Mouse (Mus musculus) adrenal gland, postnatal 10 days (tissue): ENCODE measurements around the gene Il16. TPM values are rescaled to one million over a fixed set of nuclear protein-coding genes. Genes with fewer than 3 reads are reported as not detected.

Source experiments
- DNase-seq: peaks from one replicate; pipeline ENCODE4 v3.0.0; 2021; ENCODE audit warnings: mixed read lengths
- total RNA-seq, 2 experiments: library from RNA; stranded (reverse); gene quantifications; 2 replicates each; pipeline ENCODE4 v1.2.3; 2021

The Il16 gene
- total RNA-seq, 2 experiments from 2014 or later: 8.3 to 10.1 TPM

DNA sequence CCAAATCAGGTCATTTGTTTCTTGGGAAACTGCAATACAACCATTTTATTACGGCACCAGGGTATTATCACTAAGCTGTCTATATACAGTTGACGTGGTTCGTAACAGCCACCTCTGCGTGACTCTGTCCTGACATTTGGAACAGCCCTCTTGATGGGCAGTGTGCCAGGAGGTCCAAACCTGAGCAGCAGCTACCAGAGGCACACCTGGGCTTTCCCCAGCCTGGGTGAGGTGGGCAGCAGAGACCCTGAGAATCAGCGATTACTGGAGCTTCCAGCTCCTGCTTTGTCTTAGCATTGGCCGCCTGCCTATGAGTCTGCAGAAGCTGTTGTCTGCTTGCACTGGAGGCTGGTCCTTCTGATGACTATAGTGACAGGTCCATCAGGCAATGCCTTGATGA lies 101.9 kb downstream of the Il16 start:
- no peak for DNase-seq

GRCm38 (mm10) chr7:83641163-83641562 lies 104.4 kb downstream of the Il16 start:
- DNase-seq: no peak

GRCm38 (mm10) chr7:83640581-83640980 lies 104.9 kb downstream of the Il16 start:
- no peak for DNase-seq

GRCm38 (mm10) chr7:83639084-83639483 lies 106.4 kb downstream of the Il16 start:
- no peak for DNase-seq

DNA sequence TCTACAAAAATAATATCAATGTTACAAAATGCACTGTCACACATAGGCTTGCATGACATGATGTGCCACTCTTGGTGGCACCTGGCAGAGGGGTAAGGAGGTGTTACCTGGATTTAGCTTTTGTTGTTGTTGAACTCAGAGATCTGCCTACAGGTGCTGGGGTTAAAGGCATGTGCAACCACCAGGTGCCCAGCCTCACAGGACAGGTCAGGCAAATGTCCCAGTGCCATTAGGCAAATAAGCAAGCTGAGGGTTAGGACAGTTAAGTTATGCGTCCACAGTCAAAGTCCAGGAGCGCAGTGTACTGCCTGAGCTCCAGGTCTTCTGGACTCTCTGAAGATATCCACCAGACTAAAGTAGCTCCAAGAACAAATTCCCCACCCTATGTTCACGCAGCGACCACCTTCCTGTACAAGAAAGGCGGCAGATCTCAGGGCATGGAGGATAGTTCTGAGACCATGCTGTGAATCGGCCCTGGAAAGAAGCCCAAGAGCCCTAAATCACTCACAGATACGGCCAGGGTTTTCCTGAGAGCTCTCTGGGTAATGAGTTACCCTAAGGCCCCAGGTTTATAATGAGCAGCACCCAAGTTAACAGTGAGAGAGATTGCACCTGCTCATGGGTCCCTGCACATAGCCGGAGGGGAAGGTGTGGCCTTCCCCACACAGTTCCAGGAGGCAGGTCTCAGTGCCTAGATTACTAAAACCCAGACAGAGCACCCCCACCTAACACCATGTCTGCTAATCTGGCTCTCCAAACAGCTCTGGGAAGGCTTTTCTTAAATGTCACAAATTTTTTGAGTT lies 107.5 kb downstream of the Il16 start:
- no peak for DNase-seq

- no peak for DNase-seq
Observed at GRCm38 (mm10) chr7:83636425-83636824, 109.1 kb downstream of the Il16 start.

DNA sequence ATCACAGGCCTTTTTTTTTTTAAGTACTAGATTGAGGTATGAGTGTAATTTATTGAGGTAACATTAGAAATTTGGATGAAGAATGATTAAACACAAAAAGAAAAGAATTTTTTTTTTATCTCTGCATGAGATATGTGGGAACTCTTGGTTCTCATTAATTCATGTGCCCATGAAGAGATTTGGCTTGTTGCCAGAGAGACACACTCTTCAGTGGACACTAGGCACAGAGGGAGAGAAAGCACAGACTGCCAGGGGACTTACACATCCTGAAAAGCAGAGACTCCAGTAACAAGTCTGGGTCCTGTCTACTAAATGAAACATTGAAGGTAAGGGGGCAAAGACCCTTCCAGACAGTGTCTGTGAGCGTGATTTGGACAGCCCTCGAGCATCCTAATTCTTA lies 109.8 kb downstream of the Il16 start:
- DNase-seq: no peak

- DNase-seq: no peak
Observed at GRCm38 (mm10) chr7:83633856-83634255, 111.7 kb downstream of the Il16 start.

- DNase-seq: no peak
Observed at GRCm38 (mm10) chr7:83632682-83633120, 112.8 kb downstream of the Il16 start.

GRCm38 (mm10) chr7:83631828-83632681 lies 113.5 kb downstream of the Il16 start, which contains the start of gene Stard5:
Gene Stard5 (plus strand): TSS chr7:83631959.
- peak; percentile 96 for DNase-seq

GRCm38 (mm10) chr7:83631073-83631827 lies 114.3 kb downstream of the Il16 start:
- no peak for DNase-seq

GRCm38 (mm10) chr7:83627369-83627768 lies 118.2 kb downstream of the Il16 start:
- DNase-seq: no peak

GRCm38 (mm10) chr7:83626557-83627257 lies 118.8 kb downstream of the Il16 start:
- no peak for DNase-seq

- DNase-seq: peak; percentile 34
Observed at GRCm38 (mm10) chr7:83624065-83624464, 121.5 kb downstream of the Il16 start.

DNA sequence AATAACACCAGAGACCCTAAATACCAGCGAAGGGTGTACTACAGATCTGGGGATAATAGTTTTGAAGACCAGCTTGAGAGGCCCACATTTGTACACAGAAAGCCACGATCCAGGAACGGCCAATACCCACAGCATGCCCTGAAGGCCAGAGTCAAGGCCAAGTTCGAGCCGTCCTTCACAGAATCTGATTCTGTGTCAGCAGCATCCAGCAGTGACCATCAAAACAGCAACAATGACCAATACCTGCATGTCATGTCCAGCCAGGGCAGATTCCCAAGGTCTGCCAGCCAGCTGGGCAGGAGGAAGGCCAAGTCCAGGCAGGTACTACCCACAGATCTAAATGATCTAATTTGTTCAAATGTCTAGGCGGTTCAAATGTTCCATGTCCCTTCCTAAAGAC lies 122.9 kb downstream of the Il16 start:
- peak; percentile 36 for DNase-seq

- no peak for DNase-seq
Observed at GRCm38 (mm10) chr7:83618709-83619108, 126.8 kb downstream of the Il16 start.

DNA sequence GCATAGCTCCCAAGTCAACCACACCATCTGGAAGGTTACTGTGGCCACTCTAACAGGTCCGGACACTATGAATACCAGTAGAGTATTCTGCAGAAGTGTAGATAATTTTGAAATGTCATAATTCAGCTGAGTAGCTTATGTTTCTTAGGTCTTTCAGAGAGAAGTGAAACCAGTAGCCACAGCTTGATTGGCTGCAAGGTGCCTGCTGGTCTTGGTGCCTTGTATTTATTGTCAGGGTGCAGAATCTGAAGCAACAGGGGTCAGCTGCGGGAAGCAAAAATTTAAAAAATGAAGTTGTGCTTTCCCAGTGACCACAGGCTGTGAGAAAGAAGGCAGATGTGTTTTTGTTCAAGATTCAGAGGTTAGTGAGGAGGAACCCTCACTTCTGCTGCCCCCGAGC lies 129.3 kb downstream of the Il16 start:
- no peak for DNase-seq

DNA sequence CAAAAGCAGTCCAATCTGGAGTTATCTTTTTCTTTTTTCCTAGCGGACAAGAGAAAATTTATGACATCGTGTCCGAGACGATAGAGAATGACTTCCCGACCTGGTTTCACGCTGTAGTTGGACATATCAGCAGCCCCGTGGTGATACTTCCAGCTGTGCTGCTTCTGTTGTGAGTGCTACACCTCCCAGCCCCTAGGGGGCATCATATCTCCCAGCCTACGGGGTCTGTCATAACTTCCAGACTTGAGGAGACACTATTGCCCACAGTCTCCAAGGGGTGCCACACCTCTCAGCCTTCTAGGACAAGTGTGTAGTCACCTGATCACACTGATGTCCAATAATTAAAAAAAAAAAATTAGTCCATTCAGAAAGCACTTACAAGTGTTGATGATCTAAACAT lies 129.7 kb downstream of the Il16 start:
- DNase-seq: no peak

DNA sequence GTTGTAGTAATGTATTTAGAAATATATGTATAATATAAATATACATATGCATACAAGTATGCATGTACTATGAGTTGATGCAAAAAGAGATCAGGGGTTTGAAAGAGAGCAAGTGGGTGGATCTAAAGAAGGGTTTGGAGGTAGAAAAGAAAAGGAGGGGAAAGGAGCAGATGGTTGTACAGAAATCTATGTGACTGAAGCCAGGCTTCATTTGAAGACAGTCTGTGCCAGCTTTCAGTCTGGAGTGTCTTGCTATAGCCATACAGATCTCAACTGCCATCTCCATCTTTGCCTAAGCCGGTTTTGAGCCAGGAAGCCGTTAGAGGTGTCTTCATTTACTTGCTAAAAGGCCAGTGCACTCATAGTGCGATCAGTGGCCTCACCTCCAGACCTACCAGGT lies 130.3 kb downstream of the Il16 start:
- no peak for DNase-seq

DNA sequence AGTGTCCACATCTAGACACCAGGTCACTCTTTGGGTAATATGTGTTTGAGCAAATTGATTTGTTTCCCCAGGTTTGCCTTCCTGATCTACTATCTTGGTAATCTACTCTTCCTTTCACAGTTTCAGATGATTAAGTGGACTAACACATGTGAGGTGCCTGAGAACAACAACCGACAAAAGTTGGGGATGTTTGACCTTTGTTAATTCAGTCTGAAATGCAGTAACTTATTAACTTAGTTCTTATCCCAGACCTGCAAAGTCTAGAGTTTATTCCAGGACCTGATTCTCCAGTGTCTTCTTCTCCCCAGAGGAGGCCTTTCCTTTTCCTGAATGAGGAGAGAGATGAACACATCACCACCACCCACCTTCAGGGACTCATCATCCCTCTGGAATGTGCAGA lies 133.6 kb downstream of the Il16 start:
- no peak for DNase-seq

DNA sequence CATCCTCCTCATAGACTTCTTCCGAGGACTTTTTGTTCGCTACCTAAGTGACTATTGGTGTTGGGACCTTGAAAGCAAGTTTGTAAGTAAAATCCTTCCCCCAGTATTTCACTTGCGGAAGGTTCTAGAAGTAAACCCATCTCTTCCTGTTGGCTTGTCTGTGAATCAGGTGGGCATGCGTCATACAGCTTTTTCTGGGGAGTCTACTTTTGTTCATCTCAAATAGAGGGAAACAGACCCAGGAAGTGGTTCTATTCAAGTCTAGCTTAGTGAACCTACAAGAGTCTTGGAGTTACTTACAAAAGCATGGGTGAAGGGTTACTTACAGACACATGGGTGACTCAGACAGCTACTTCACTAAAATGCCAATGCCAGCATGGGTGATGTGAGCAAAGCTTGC lies 135.6 kb downstream of the Il16 start:
- DNase-seq: no peak

DNA sequence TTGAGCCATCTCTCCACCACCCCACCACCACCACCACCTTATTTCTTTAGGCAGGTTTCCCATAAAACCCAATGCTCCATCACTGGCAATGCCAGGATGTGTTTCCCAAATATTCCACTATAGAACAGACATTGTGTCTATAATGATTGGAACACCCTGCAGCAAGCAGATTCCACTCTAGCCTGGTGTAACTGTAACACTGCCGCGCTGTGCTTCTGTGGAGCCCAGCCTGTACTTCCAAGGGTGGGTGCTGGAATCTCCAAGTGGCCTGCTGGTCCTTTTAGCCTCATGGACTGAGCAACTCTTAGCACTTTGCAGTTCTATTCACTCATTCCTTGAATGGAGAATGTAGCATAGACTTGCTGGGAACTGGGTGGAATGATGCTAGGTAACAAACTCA lies 138.7 kb downstream of the Il16 start:
- no peak for DNase-seq
